Mouse (Mus musculus) adrenal gland, postnatal 36 days (tissue): ENCODE results near the gene Lrrc26. TPM values are rescaled to one million over a fixed set of nuclear protein-coding genes. Genes with fewer than 3 reads are reported as not detected.

Experiments used
- total RNA-seq, 2 experiments: library from RNA; stranded (reverse); gene quantifications; 2 replicates each; pipeline ENCODE4 v1.2.3; 2021

Gene Lrrc26
- total RNA-seq, 2 experiments from 2014 or later, result not detected

Other genes starting within 250 kb of the Lrrc26 start
- gene Nsmf, start 235.6 kb upstream of the Lrrc26 start, total RNA-seq, result 10 to 100 TPM; 32.8 to 56.4 TPM
- not detected for gene Entpd8, start 209.6 kb upstream of the Lrrc26 start, total RNA-seq
- gene Noxa1, start 194.8 kb upstream of the Lrrc26 start, total RNA-seq, result not detected
- 1 to 10 TPM; 2.1 to 2.3 TPM for gene Nrarp, start 109.2 kb upstream of the Lrrc26 start, total RNA-seq
- 10 to 100 TPM; 14.0 to 24.8 TPM for gene Tor4a, start 93.0 kb upstream of the Lrrc26 start, total RNA-seq
- 10 to 100 TPM; 54.8 to 57.2 TPM for gene Nelfb, start 78.4 kb upstream of the Lrrc26 start, total RNA-seq
- not detected for gene Stpg3, start 75.3 kb upstream of the Lrrc26 start, total RNA-seq
- gene Fam166a, start 71.2 kb upstream of the Lrrc26 start, total RNA-seq, result not detected
- gene Tubb4b, start 65.2 kb upstream of the Lrrc26 start, total RNA-seq, result 100 to 1,000 TPM; 291 to 296 TPM
- not detected for gene Slc34a3, start 55.6 kb upstream of the Lrrc26 start, total RNA-seq
- not detected for gene Rnf224, start 53.1 kb upstream of the Lrrc26 start, total RNA-seq
- gene Rnf208, start 47.7 kb upstream of the Lrrc26 start, total RNA-seq, result 1 to 10 TPM; 5.8 TPM
- not detected for gene Cysrt1, start 47.5 kb upstream of the Lrrc26 start, total RNA-seq
- gene AL732309.1, start 43.1 kb upstream of the Lrrc26 start, total RNA-seq, result 1 to 10 TPM; 4.1 to 4.8 TPM
- gene Tmem203, start 34.5 kb upstream of the Lrrc26 start, total RNA-seq, result 10 to 100 TPM; 22.6 to 38.8 TPM
- 1 to 10 TPM; 8.7 to 9.2 TPM for gene Tprn, start 27.3 kb upstream of the Lrrc26 start, total RNA-seq
- 10 to 100 TPM; 43.8 to 45.1 TPM for gene Ssna1, start 17.5 kb upstream of the Lrrc26 start, total RNA-seq
- 10 to 100 TPM; 76.5 to 81.3 TPM for gene Anapc2, start 17.4 kb upstream of the Lrrc26 start, total RNA-seq
- gene Tmem210, start 1.8 kb upstream of the Lrrc26 start, total RNA-seq, result not detected
- 1 to 10 TPM; 6.3 to 7.6 TPM for gene Grin1, start 29.3 kb downstream of the Lrrc26 start, total RNA-seq
- 10 to 100 TPM; 53.1 to 59.2 TPM for gene Man1b1, start 42.4 kb downstream of the Lrrc26 start, total RNA-seq
- 10 to 100 TPM; 29.9 to 31.8 TPM for gene Dpp7, start 66.4 kb downstream of the Lrrc26 start, total RNA-seq
- gene Uap1l1, start 75.8 kb downstream of the Lrrc26 start, total RNA-seq, result 10 to 100 TPM; 20.0 to 23.1 TPM
- gene Sapcd2, start 82.4 kb downstream of the Lrrc26 start, total RNA-seq, result under 1 TPM; 0.43 to 0.95 TPM
- gene Entpd2, start 106.0 kb downstream of the Lrrc26 start, total RNA-seq, result 1 to 10 TPM; 5.0 to 7.8 TPM
- gene Npdc1, start 109.4 kb downstream of the Lrrc26 start, total RNA-seq, result 100 to 1,000 TPM; 117 to 140 TPM
- gene Fut7, start 133.4 kb downstream of the Lrrc26 start, total RNA-seq, result not detected
- 10 to 100 TPM; 29.7 to 36.4 TPM for gene Abca2, start 138.8 kb downstream of the Lrrc26 start, total RNA-seq
- not detected for gene Clic3, start 166.9 kb downstream of the Lrrc26 start, total RNA-seq
- 10 to 100 TPM; 32.3 to 34.2 TPM for gene Paxx, start 171.2 kb downstream of the Lrrc26 start, total RNA-seq
- 1 to 10 TPM; 1.1 to 2.0 TPM for gene Ptgds, start 180.1 kb downstream of the Lrrc26 start, total RNA-seq
- not detected for gene Lcn12, start 204.0 kb downstream of the Lrrc26 start, total RNA-seq
- gene Fbxw5, start 210.8 kb downstream of the Lrrc26 start, total RNA-seq, result 10 to 100 TPM; 87.0 to 89.8 TPM
- 1 to 10 TPM; 1.7 TPM for gene C8g, start 211.8 kb downstream of the Lrrc26 start, total RNA-seq